Mouse (Mus musculus) central nervous system, embryonic 11.5 days (tissue): ENCODE results near the gene Klre1. TPM values are rescaled to one million over a fixed set of nuclear protein-coding genes. Genes with fewer than 3 reads are reported as not detected.

Experiments used
- polyA plus RNA-seq: library from polyadenylated mRNA; depleted of rRNA; stranded (reverse); fragments of >200 nt; gene quantifications from 2 replicates; pipeline ENCODE4 v1.2.3, GENCODE M21; 2012; rRNA removed

The Klre1 gene
- 0.02 TPM in 1 of 2 replicates, not detected in the other for polyA plus RNA-seq

DNA sequence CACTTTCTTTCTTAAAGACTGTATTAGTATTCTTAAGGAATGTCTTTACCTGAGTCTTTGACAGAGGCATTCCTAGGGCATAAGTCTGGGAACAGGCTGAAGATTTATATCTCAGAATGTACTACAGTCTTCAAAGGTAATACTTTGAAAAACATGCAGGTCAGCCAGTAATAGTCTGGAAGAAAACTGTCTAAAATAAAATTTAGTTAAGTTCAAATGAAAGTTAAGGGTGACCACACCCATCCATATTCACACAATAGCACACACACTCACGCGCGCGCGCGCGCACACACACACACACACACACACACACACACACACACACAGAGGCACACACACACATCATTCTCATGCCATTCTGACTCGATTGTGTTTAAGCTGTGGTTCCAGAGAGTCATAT lies at the start of gene Klre1:
Gene Klre1 (plus strand): TSS at position 301 of the 400 bp plus-strand sequence.

DNA sequence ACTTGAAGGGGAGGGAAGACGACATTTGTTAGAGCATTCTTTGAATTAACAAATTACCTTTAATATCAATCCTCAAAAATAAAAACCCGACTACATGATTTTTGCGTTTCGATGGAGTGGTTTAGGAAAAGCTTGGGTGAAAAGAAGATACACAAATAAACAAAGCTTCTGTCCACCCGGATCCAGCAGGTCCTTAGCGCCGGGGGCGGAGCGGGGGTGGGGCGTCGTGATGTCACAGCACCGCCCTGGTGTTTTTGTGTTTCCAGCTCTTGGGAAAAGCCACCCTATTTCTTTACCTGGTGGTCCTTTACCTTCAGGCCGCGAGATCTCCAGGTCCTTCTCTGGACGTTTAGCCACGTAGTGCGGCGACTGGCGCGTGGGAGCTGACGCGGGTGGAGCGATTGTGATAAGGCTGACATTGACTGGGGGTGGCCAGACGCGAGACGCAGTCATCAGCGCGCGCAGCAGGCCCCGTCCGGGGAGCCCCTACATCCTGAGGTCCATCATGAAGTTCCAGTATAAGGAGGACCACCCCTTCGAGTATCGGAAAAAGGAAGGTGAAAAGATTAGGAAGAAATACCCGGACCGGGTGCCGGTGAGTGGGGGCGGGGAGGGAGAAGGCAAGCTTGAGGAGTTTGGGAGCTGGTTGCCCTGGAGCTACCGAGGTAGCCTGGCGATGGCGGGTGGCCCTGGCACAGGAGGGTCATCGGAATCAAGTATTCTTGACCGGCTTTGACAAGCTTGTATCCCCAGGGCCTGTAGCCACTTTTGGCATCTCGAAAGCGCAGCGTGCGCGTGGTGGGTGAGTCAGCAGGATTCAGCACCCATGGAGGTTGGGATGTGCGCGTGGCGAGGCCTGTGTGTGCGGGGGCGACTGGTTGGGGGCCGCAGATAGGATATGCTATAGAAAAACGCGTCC lies 44.5 kb upstream of the Klre1 start, which contains the start of gene Gabarapl1:
Gene Gabarapl1 (plus strand): TSS at position 219 of the 919 bp plus-strand sequence.

DNA sequence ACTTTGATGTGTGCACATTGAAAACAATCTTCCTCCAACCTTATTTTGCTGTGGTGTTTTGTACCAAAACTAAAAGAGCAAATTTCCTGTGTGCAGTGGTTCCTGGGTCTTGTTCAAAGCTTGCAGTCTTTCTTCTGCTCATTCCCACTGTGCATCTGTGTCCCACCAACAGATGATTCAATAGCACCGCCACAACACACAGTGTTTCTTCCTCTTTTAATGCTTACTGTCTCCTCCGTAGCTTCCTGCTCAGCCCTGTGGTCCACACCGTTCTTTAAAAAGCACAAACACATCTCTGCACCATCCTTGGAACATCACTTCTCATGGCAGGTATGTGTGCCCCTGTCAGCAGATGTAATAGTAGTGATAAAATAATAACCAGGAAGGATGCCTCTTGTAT lies 13.8 kb downstream of the Klre1 start, which contains the start of gene Klrd1:
Gene Klrd1 (plus strand): TSS at position 275 of the 400 bp plus-strand sequence.

DNA sequence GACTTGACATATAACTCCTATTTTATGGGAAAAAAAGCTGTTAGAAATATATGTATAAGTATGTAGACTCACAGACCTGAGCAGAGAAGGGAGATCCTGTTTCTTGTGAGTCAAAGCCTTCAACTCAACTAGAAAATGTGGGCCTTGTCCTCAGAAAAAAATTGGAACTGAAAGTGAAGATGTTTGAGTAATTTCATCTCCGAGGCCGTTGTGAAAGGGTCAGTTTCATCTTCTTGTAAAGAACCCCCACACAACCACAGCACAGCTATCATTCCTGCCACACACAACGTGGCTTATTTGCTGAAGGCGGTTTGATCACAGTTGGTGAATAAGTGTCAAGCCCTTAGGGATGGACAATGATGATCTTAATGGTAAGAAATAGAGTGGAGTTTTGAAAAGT lies 46.0 kb downstream of the Klre1 start, which contains the start of gene Klrk1:
Gene Klrk1 (minus strand): TSS at position 130 of the 400 bp plus-strand sequence.

Other genes starting within 250 kb of the Klre1 start
- gene 4922502D21Rik, start 246.1 kb upstream of the Klre1 start, polyA plus RNA-seq, result not detected in 2 replicates
- 0.34 and 0.41 TPM in 2 replicates for gene Clec12a, start 235.2 kb upstream of the Klre1 start, polyA plus RNA-seq
- 0.07 and 0.10 TPM in 2 replicates for gene Clec12b, start 192.0 kb upstream of the Klre1 start, polyA plus RNA-seq
- 6.2 and 6.4 TPM in 2 replicates for gene Clec1b, start 180.6 kb upstream of the Klre1 start, polyA plus RNA-seq
- gene Clec9a, start 169.0 kb upstream of the Klre1 start, polyA plus RNA-seq, result 1.2 and 1.4 TPM in 2 replicates
- 0.41 and 0.72 TPM in 2 replicates for gene Clec1a, start 125.9 kb upstream of the Klre1 start, polyA plus RNA-seq
- 0.07 and 0.36 TPM in 2 replicates for gene Olr1, start 70.7 kb upstream of the Klre1 start, polyA plus RNA-seq
- gene Tmem52b, start 65.3 kb upstream of the Klre1 start, polyA plus RNA-seq, result 0.02 and 0.05 TPM in 2 replicates
- gene Gabarapl1, start 44.7 kb upstream of the Klre1 start, polyA plus RNA-seq, result 59.9 and 65.2 TPM in 2 replicates
- 0.12 TPM in 1 of 2 replicates, not detected in the other for gene Klrd1, start 13.9 kb downstream of the Klre1 start, polyA plus RNA-seq
- 0.01 TPM in 1 of 2 replicates, not detected in the other for gene Klrk1, start 46.0 kb downstream of the Klre1 start, polyA plus RNA-seq
- not detected in 2 replicates for gene Klrc3, start 65.4 kb downstream of the Klre1 start, polyA plus RNA-seq
- not detected in 2 replicates for gene Klrc2, start 82.8 kb downstream of the Klre1 start, polyA plus RNA-seq
- gene Klrc1, start 101.1 kb downstream of the Klre1 start, polyA plus RNA-seq, result not detected in 2 replicates
- gene Klri1, start 139.2 kb downstream of the Klre1 start, polyA plus RNA-seq, result not detected in 2 replicates
- gene Klri2, start 162.6 kb downstream of the Klre1 start, polyA plus RNA-seq, result not detected in 2 replicates
- gene Gm156, start 206.4 kb downstream of the Klre1 start, polyA plus RNA-seq, result not detected in 2 replicates